Mouse (Mus musculus): ENCODE measurements at regions not wholly inside any gene's neighbourhood (a gene's known extent, or its start where the extent isn't known, plus 50 kb on each side); places are given as distances from the start of the nearest gene placed in this dataset.

- DNase-seq (ENCODE audit: low spot score) (no peak), ATAC-seq (no peak)
- Histone ChIP-seq H3K36me3 (ENCODE audit: insufficient read depth, low read length) (no peaks in the 10 kb centered on the region), H3K4me3 (ENCODE audit: low read depth, low read length) (no peak overlapping the region), H3K4me1 (ENCODE audit: insufficient read depth, low read depth, low read length) (no peaks in the 10 kb centered on the region), H3K9me3 (ENCODE audit: low read length) (no peaks in the 10 kb centered on the region), H3K4me2 (replicated peaks; ENCODE audit: low read depth, low read length) (no peak overlapping the region), H3K9ac (replicated peaks; ENCODE audit: low read depth) (no peak overlapping the region), H3K27ac (ENCODE audit: low read length) (no peak overlapping the region), H3K27me3 (replicated peaks; ENCODE audit: insufficient read depth, low read length) (no peaks in the 10 kb centered on the region)
- WGBS, result 61% methylated on average over 1 of the region's 1 CpGs
- TF ChIP-seq EP300 (IDR thresholded peaks at IDR 0.05) (no peak), CTCF (IDR thresholded peaks at IDR 0.05) (no peak)
These were observed 660.7 kb upstream of the Brinp1 start for GRCm38 (mm10) chr4:69614901-69615300.

- no peaks in the 10 kb centered on the region for H3K36me3 ChIP-seq (ENCODE audit: insufficient read depth, low read length)
- no peak; the same call in 1 of the 2 replicates for TF ChIP-seq EP300 (IDR thresholded peaks at IDR 0.05)
- TF ChIP-seq CTCF (IDR thresholded peaks at IDR 0.05), result no peak
- 39% methylated on average over 5 of the region's 5 CpGs for WGBS
- peak; percentile 43 for DNase-seq (ENCODE audit: low spot score)
- ATAC-seq, result peak; percentile 65
- H3K4me1 ChIP-seq (ENCODE audit: insufficient read depth, low read depth, low read length), result no peaks in the 10 kb centered on the region
- no peak overlapping the region for H3K27ac ChIP-seq (ENCODE audit: low read length)
- H3K4me3 ChIP-seq (ENCODE audit: low read depth, low read length), result no peak overlapping the region
- H3K4me2 ChIP-seq (replicated peaks; ENCODE audit: low read depth, low read length), result no peak overlapping the region
- no peaks in the 10 kb centered on the region for H3K9me3 ChIP-seq (ENCODE audit: low read length)
- no peaks in the 10 kb centered on the region for H3K27me3 ChIP-seq (replicated peaks; ENCODE audit: insufficient read depth, low read length)
- H3K9ac ChIP-seq (replicated peaks; ENCODE audit: low read depth), result no peak overlapping the region
These were observed 657.6 kb upstream of the Brinp1 start for GRCm38 (mm10) chr4:69611681-69612300.

- Histone ChIP-seq H3K36me3 (ENCODE audit: insufficient read depth, low read length) (no peaks in the 10 kb centered on the region), H3K4me1 (ENCODE audit: insufficient read depth, low read depth, low read length) (no peaks in the 10 kb centered on the region), H3K27ac (ENCODE audit: low read length) (no peak overlapping the region), H3K9ac (replicated peaks; ENCODE audit: low read depth) (no peak overlapping the region), H3K4me2 (replicated peaks; ENCODE audit: low read depth, low read length) (no peak overlapping the region), H3K4me3 (ENCODE audit: low read depth, low read length) (no peak overlapping the region), H3K9me3 (ENCODE audit: low read length) (no peaks in the 10 kb centered on the region), H3K27me3 (replicated peaks; ENCODE audit: insufficient read depth, low read length) (no peaks in the 10 kb centered on the region)
- DNase-seq (ENCODE audit: low spot score), result no peak
- WGBS, result 77% methylated on average over 1 of the region's 1 CpGs
- ATAC-seq, result no peak
- no peak for TF ChIP-seq CTCF (IDR thresholded peaks at IDR 0.05)
- TF ChIP-seq EP300 (IDR thresholded peaks at IDR 0.05), result no peak
These were observed 654.7 kb upstream of the Brinp1 start for GRCm38 (mm10) chr4:69608885-69609284.

- H3K27ac ChIP-seq (ENCODE audit: low read length), result no peak overlapping the region
- no peaks in the 10 kb centered on the region for H3K27me3 ChIP-seq (replicated peaks; ENCODE audit: insufficient read depth, low read length)
- no peaks in the 10 kb centered on the region for H3K36me3 ChIP-seq (ENCODE audit: insufficient read depth, low read length)
- TF ChIP-seq EP300 (IDR thresholded peaks at IDR 0.05) (no peak), CTCF (IDR thresholded peaks at IDR 0.05) (no peak)
- no peak for ATAC-seq
- H3K4me1 ChIP-seq (ENCODE audit: insufficient read depth, low read depth, low read length), result no peaks in the 10 kb centered on the region
- DNase-seq (ENCODE audit: low spot score), result no peak
- 48% methylated on average over 6 of the region's 6 CpGs for WGBS
- H3K9ac ChIP-seq (replicated peaks; ENCODE audit: low read depth), result no peak overlapping the region
- H3K9me3 ChIP-seq (ENCODE audit: low read length), result no peaks in the 10 kb centered on the region
- no peak overlapping the region for H3K4me3 ChIP-seq (ENCODE audit: low read depth, low read length)
- H3K4me2 ChIP-seq (replicated peaks; ENCODE audit: low read depth, low read length), result no peak overlapping the region
These were observed 642.9 kb upstream of the Brinp1 start for GRCm38 (mm10) chr4:69596992-69597541.

- Histone ChIP-seq H3K4me2 (replicated peaks; ENCODE audit: low read depth, low read length) (no peak overlapping the region), H3K9ac (replicated peaks; ENCODE audit: low read depth) (no peak overlapping the region), H3K36me3 (ENCODE audit: insufficient read depth, low read length) (no peaks in the 10 kb centered on the region), H3K9me3 (ENCODE audit: low read length) (no peaks in the 10 kb centered on the region), H3K27ac (ENCODE audit: low read length) (no peak overlapping the region), H3K4me3 (ENCODE audit: low read depth, low read length) (no peak overlapping the region), H3K27me3 (replicated peaks; ENCODE audit: insufficient read depth, low read length) (no peaks in the 10 kb centered on the region), H3K4me1 (ENCODE audit: insufficient read depth, low read depth, low read length) (no peaks in the 10 kb centered on the region)
- DNase-seq (ENCODE audit: low spot score), result no peak
- no peak for ATAC-seq
- TF ChIP-seq EP300 (IDR thresholded peaks at IDR 0.05) (no peak), CTCF (IDR thresholded peaks at IDR 0.05) (no peak)
- 60% methylated on average over 2 of the region's 2 CpGs for WGBS
These were observed 639.8 kb upstream of the Brinp1 start for GRCm38 (mm10) chr4:69594022-69594421.

GRCm38 (mm10) chr4:69576256-69576655, 622.1 kb upstream of the Brinp1 start:
- 53% methylated on average over 3 of the region's 3 CpGs for WGBS
- H3K36me3 ChIP-seq (ENCODE audit: insufficient read depth, low read length), result no peaks in the 10 kb centered on the region
- peak; percentile 65 for ATAC-seq
- no peak overlapping the region for H3K4me2 ChIP-seq (replicated peaks; ENCODE audit: low read depth, low read length)
- H3K4me3 ChIP-seq (ENCODE audit: low read depth, low read length), result no peak overlapping the region
- H3K9ac ChIP-seq (replicated peaks; ENCODE audit: low read depth), result no peak overlapping the region
- H3K27ac ChIP-seq (ENCODE audit: low read length), result no peak overlapping the region
- no peaks in the 10 kb centered on the region for H3K9me3 ChIP-seq (ENCODE audit: low read length)
- H3K27me3 ChIP-seq (replicated peaks; ENCODE audit: insufficient read depth, low read length), result no peaks in the 10 kb centered on the region
- DNase-seq (ENCODE audit: low spot score), result peak; percentile 41
- H3K4me1 ChIP-seq (ENCODE audit: insufficient read depth, low read depth, low read length), result no peaks in the 10 kb centered on the region
- TF ChIP-seq EP300 (IDR thresholded peaks at IDR 0.05) (no peak), CTCF (IDR thresholded peaks at IDR 0.05) (no peak)

Measured in lung, postnatal 0 days (tissue).